Mouse (Mus musculus) brain, embryonic 14.5 days (tissue): ENCODE data around the gene Fkbp8. TPM values are rescaled to one million over a fixed set of nuclear protein-coding genes. Genes with fewer than 3 reads are reported as not detected.

Source experiments
- DNase-seq: peaks from one replicate; pipeline ENCODE4 v3.0.0-alpha.2; 2011; ENCODE audit warnings: low read depth
- CTCF ChIP-seq: fragments of 200-500 bp; IDR thresholded peaks from 2 replicates; pipeline ENCODE4 v1.5.1; 2012; ENCODE audit warnings: inconsistent platforms, mild to moderate bottlenecking, moderate library complexity, borderline replicate concordance; ENCODE audit not compliant: insufficient read depth, insufficient read length; ENCODE audit errors: extremely low read depth
- POLR2A ChIP-seq: fragments of 200-500 bp; IDR thresholded peaks from 2 replicates; pipeline ENCODE4 v1.6.1; 2012; ENCODE audit warnings: mild to moderate bottlenecking, inconsistent platforms, borderline replicate concordance; ENCODE audit not compliant: poor library complexity, insufficient read depth, insufficient read length, severe bottlenecking; ENCODE audit errors: extremely low read depth
- polyA plus RNA-seq: library from polyadenylated mRNA; depleted of rRNA; stranded (reverse); fragments of >200 nt; gene quantifications from 2 replicates; pipeline ENCODE4 v1.2.3, GENCODE M21; 2012; rRNA removed

Gene Fkbp8
- polyA plus RNA-seq, 1 experiment: 485 TPM

DNA sequence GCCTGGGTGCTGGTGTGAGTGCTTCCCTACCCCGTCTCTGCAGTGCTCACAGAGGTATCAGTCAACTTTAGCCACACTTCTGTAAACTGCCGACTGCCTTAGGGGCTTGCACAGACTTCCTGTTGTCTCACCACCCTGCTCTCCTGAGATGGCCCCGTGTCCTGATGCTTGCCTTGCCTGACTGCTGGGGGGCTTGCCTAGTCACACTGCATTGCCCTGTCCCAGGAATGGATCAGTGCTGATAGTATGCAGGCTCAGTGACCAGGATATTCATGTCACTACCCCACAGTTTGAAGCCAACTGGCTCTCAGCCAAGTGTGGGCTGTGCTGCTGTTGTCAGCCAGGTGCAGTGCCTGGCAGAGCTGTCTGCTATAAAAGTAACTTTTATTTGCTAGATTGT is 38.0 kb downstream of the Fkbp8 start:
- TF ChIP-seq POLR2A: no peak
- TF ChIP-seq CTCF: no peak
- DNase-seq: peak; percentile 31

DNA sequence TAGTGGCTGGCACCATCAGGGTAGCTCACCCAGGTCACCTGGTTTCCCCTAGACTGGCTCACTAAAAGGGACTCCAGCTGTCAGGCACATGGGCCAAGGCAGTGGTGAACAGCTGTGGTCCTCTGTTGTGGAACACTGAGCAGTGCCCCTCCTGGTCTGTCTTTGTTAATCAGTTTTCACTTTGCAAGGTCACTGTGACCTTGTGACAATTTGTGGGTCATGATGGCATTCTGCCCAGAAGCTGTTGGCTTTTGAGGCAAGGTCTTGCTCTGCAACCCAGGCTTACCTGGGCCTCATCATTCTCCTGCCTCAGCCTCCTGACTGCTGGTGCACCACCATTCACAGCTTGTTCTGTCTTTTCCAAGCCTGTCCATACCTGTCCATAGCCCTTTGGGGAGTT is 42.8 kb downstream of the Fkbp8 start:
- TF ChIP-seq POLR2A: no peak
- TF ChIP-seq CTCF: no peak
- DNase-seq: no peak

DNA sequence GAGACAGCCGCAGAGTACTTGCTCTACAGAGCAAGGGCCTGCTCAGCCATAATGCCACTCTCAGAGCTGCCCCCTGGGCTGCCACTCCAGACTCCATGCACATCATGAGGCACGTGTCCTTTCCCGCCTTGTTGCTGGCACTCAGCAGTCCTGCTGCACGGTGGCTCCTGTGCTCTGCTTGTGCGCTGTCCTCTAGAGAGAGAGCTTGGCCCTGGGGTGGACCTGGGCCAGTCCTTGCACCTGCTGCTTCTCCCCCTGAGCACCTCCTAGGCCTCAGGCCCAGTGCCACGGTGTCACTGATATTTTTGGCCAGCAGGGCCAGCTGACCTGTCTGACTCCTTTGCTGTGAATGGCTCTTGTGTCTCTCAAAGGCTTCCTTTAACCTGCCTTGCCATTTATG is 43.5 kb downstream of the Fkbp8 start:
- no peak for TF ChIP-seq POLR2A
- no peak for DNase-seq

DNA sequence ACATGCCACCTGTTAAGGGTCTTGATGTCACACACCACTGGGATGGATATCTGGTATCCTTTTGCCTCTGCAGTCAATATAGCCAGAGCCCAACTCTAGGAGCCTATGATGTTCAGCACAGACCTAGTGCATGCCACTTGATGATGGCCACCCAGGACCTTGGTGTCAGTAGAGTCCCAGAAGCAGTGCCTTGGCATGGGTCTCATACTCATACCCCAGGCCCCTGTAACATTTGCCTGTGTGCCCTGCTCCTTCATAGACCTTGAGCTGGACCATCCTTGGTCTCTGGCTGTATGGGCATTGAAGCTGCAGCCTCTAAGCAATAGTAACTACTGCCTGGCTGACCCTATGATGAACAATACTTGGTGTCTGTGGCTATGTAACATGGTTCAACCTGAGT is 46.8 kb downstream of the Fkbp8 start:
- no peak for TF ChIP-seq POLR2A
- no peak for TF ChIP-seq CTCF
- no peak for DNase-seq

DNA sequence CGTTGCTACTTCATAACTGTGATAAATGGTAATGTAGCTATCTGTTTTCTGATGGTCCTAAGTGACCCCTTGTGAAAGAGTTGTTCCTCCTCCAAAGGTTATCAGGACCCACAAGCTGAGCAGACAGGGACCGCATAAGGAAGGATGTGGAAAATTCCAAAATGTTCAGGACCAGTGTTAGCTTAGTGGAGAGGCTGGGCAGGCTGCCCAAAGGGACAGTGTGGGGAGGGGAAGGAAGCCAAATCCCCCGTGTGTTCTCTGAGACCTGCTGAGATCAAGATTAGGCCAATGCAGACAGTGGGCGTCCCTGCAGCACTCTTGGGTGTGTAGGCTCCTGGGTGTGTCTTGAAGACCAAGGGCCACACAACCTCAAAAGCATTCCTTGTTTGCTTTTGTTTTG is 47.4 kb downstream of the Fkbp8 start:
- no peak for DNase-seq
- no peak for TF ChIP-seq POLR2A
- no peak for TF ChIP-seq CTCF

DNA sequence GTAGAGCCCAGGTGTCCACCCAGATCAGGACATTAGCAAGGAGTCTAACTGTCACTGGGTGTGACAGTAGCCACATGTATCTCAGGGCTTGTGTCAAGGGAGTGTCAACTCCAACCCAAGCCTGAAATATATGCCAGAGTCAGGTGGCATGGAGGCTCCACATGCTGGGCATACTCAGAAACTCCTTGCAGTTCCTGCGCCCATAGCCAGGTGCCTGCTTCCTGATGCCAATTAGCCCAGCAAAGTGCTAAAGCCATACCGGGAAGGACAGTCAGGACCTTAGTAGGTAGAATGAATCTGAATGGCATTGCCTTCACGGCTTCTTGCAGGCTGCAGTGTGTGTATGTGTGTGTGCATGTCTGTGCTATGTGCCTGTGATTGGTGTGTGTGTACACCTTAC is 49.7 kb downstream of the Fkbp8 start:
- DNase-seq: no peak
- TF ChIP-seq POLR2A (no peak), CTCF (no peak)

DNA sequence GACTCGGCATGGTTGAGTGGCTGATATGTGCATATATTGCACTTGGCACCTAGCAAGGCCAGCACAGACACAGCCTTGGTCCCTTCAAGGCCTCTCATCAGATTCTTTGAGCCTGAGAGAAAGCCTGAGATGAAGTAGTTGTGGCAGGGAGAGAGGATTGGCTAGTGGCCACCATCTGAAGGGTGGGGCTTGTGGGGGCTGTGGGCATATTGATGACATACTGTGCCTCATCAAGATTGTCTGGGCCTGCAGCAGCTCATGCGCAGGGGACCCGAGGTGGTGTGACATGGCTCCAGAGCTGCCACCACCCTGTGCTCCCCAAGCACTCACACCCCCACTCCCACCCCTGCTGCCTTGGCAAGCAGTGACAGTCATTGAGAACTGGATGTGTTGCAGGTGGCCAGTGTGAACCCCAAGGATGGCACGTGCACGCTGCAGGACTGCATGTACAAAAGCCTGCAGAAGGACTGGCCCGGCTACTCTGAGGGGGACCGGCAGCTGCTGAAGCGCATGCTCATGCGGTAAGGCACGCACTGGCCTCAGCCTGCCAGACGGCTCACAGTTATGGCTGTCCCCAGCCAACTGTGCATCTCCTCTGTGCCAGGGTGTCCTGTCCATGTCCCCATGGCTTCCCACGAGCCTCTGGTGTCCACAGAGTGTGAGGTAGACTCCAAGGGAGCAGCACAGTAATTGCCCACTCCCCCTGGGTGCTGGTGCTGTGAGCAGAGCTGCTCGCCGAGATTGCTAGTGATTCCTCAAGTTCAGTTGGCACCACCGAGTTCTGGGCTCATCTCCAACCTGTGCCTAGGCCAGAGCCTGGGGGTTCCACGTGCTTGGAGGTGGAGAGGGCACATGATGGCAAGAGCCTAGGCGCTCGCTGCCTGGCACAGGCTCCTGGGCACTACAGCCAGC is 56.2 kb downstream of the Fkbp8 start:
- TF ChIP-seq CTCF (no peak), POLR2A (no peak)
- no peak for DNase-seq

DNA sequence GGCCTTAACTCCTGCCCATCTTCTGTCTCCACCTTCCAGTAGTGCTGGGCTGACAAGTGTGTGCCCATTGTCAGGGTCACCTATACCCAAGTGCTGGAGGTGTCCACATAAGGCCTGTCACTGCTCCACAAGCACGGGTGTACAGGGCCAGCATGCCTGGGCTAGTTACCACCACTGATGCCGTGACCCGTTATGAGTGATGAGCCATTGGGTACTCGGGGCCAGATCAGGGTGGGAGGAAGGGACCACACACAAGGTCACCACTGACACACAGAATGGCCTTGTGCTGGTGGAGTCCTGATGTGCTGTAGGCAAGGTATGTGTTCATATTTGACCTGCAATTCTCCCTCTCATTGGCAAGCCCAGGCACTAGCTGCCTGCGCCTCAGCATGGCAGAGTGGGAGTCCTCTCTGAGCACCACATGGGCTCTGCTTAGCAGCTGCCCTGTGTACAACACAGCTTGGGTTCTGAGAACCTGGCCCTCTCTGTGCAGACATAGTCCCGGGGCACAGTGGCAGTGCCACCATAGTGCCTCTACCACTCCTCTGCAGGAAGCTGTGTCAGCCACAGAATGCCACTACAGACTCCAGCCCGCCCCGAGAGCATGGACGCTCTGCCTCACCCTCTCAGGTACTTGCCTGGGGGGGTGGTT is 57.2 kb downstream of the Fkbp8 start:
- no peak for DNase-seq
- TF ChIP-seq POLR2A (no peak), CTCF (no peak)

Other genes starting within 250 kb of the Fkbp8 start
- gene Homer3, start 244.9 kb upstream of the Fkbp8 start, polyA plus RNA-seq: 68.5 and 80.2 TPM in 2 replicates
- 61.3 and 66.2 TPM in 2 replicates for gene Ddx49, start 225.2 kb upstream of the Fkbp8 start, polyA plus RNA-seq
- gene Cope, start 225.2 kb upstream of the Fkbp8 start, polyA plus RNA-seq: 263 and 350 TPM in 2 replicates
- gene Cers1, start 211.9 kb upstream of the Fkbp8 start, polyA plus RNA-seq: 34.1 and 45.1 TPM in 2 replicates
- 10.2 and 12.5 TPM in 2 replicates for gene Gdf1, start 197.9 kb upstream of the Fkbp8 start, polyA plus RNA-seq
- gene Upf1, start 174.4 kb upstream of the Fkbp8 start, polyA plus RNA-seq: 20.5 and 40.3 TPM in 2 replicates
- 0.12 and 0.64 TPM in 2 replicates for gene Comp, start 154.2 kb upstream of the Fkbp8 start, polyA plus RNA-seq
- gene Crtc1, start 88.1 kb upstream of the Fkbp8 start, polyA plus RNA-seq: 49.7 and 77.0 TPM in 2 replicates
- gene Klhl26, start 50.8 kb upstream of the Fkbp8 start, polyA plus RNA-seq: 46.7 and 50.6 TPM in 2 replicates
- gene Tmem59l, start 40.4 kb upstream of the Fkbp8 start, polyA plus RNA-seq: 64.8 and 68.6 TPM in 2 replicates
- 1.4 and 2.5 TPM in 2 replicates for gene Crlf1, start 34.6 kb upstream of the Fkbp8 start, polyA plus RNA-seq
- gene Rex1bd, start 21.0 kb upstream of the Fkbp8 start, polyA plus RNA-seq: 175 and 234 TPM in 2 replicates
- gene Uba52, start 16.9 kb upstream of the Fkbp8 start, polyA plus RNA-seq: 1,073 and 1,241 TPM in 2 replicates
- gene Kxd1, start 232 bp downstream of the Fkbp8 start, polyA plus RNA-seq: 44.5 and 52.0 TPM in 2 replicates
- gene Ell, start 11.7 kb downstream of the Fkbp8 start, polyA plus RNA-seq: 26.6 and 27.0 TPM in 2 replicates
- gene Isyna1, start 66.6 kb downstream of the Fkbp8 start, polyA plus RNA-seq: 165 and 231 TPM in 2 replicates
- 202 and 236 TPM in 2 replicates for gene Ssbp4, start 81.1 kb downstream of the Fkbp8 start, polyA plus RNA-seq
- 1.4 TPM in 2 replicates for gene Lrrc25, start 88.4 kb downstream of the Fkbp8 start, polyA plus RNA-seq
- gene Gdf15, start 104.7 kb downstream of the Fkbp8 start, polyA plus RNA-seq: 0.23 and 0.26 TPM in 2 replicates
- gene Pgpep1, start 132.7 kb downstream of the Fkbp8 start, polyA plus RNA-seq: 80.8 and 83.7 TPM in 2 replicates
- 159 and 208 TPM in 2 replicates for gene Lsm4, start 145.5 kb downstream of the Fkbp8 start, polyA plus RNA-seq
- 281 and 291 TPM in 2 replicates for gene Jund, start 171.2 kb downstream of the Fkbp8 start, polyA plus RNA-seq
- 0.10 and 0.23 TPM in 2 replicates for gene Iqcn, start 175.7 kb downstream of the Fkbp8 start, polyA plus RNA-seq
- gene Gm3336, start 190.8 kb downstream of the Fkbp8 start, polyA plus RNA-seq: not detected in 2 replicates
- 0.40 and 0.58 TPM in 2 replicates for gene Pde4c, start 196.0 kb downstream of the Fkbp8 start, polyA plus RNA-seq
- gene Rab3a, start 227.0 kb downstream of the Fkbp8 start, polyA plus RNA-seq: 468 and 475 TPM in 2 replicates
- 29.1 and 45.0 TPM in 2 replicates for gene Mpv17l2, start 233.2 kb downstream of the Fkbp8 start, polyA plus RNA-seq
- gene Pik3r2, start 249.0 kb downstream of the Fkbp8 start, polyA plus RNA-seq: 150 and 161 TPM in 2 replicates